ENCODE assay signal across 19 mouse cellular contexts in genomic region chr5:63925035-63925628, GRCm38 (mm10).
"Had no signal": no experiment of that assay in that cellular context is flagged by ENCODE, and none has a peak within 500 bp of the region (broad histone marks: within the 10 kb centered on the region; RNA-seq: fewer than 3 reads in every experiment).

No protein-coding gene starts in this region.

- H3K4me2 ChIP-seq: limb, embryonic 12.5 days; limb, embryonic 15.5 days; liver, embryonic 11.5 days; lung, embryonic 14.5 days; midbrain, embryonic 12.5 days; midbrain, embryonic 15.5 days; neural tube, embryonic 12.5 days had no signal

- H3K9me3 ChIP-seq: limb, embryonic 12.5 days; limb, embryonic 15.5 days; midbrain, embryonic 12.5 days; midbrain, embryonic 15.5 days; neural tube, embryonic 12.5 days had no signal

- H3K27ac ChIP-seq: limb, embryonic 12.5 days; limb, embryonic 15.5 days; liver, embryonic 14.5 days; macrophage; midbrain, embryonic 12.5 days; midbrain, embryonic 15.5 days; neural tube, embryonic 12.5 days had no signal

- H3K27me3 ChIP-seq: limb, embryonic 12.5 days; limb, embryonic 15.5 days; midbrain, embryonic 12.5 days; midbrain, embryonic 15.5 days; neural tube, embryonic 12.5 days had no signal

- DNase-seq: kidney, adult 8-10 months; kidney, postnatal 14 days; kidney, postnatal 4 days; left cerebral cortex, postnatal 4 days; liver, postnatal 0 days; lung, embryonic 14.5 days; retina, postnatal 1 day; thymus, adult 18-20 months; thymus, postnatal 36 days had no signal

- H3K9ac ChIP-seq: limb, embryonic 12.5 days; limb, embryonic 15.5 days; liver, embryonic 14.5 days; liver, postnatal 0 days; lung, embryonic 14.5 days; midbrain, embryonic 12.5 days; midbrain, embryonic 15.5 days; neural tube, embryonic 12.5 days had no signal

- H3K4me3 ChIP-seq: limb, embryonic 12.5 days; limb, embryonic 15.5 days; megakaryocyte, embryonic 14.5 days; midbrain, embryonic 12.5 days; midbrain, embryonic 15.5 days; neural tube, embryonic 12.5 days had no signal

- ATAC-seq: liver, postnatal 0 days; lung, postnatal 0 days; midbrain, embryonic 15.5 days had no signal

- H3K4me1 ChIP-seq: limb, embryonic 15.5 days; midbrain, embryonic 12.5 days; midbrain, embryonic 15.5 days had no signal
